Mouse (Mus musculus) intestine, postnatal 0 days (tissue): ENCODE measurements around the gene Rgl1. TPM values are rescaled to one million over a fixed set of nuclear protein-coding genes. Genes with fewer than 3 reads are reported as not detected.

Experiments used
- ATAC-seq: fragments of 200-750 bp; cut with Nextera tagmentation; 2 replicates; pipeline ENCODE4 v1.8.0; 2017; ENCODE audit warnings: mild to moderate bottlenecking, moderate TSS enrichment, moderate library complexity
- H3K27ac ChIP-seq: fragments of 300-500 bp; sonication (generic); 2 replicates; pipeline ENCODE4 v1.5.1; 2014; ENCODE audit warnings: mild to moderate bottlenecking, low read depth, low read length, moderate library complexity
- H3K27me3 ChIP-seq: fragments of 300-500 bp; sonication (generic); replicated peaks from 2 replicates; pipeline ENCODE4 v1.6.1; 2014; ENCODE audit warnings: low read length, mixed read lengths; ENCODE audit not compliant: control insufficient read depth, insufficient read depth
- H3K36me3 ChIP-seq: fragments of 300-500 bp; sonication (generic); 2 replicates; pipeline ENCODE4 v1.6.1; 2014; ENCODE audit warnings: mild to moderate bottlenecking, moderate library complexity; ENCODE audit not compliant: control insufficient read depth, insufficient read depth
- H3K4me1 ChIP-seq: fragments of 300-500 bp; sonication (generic); replicated peaks from 2 replicates; pipeline ENCODE4 v1.6.1; 2014; ENCODE audit warnings: antibody characterized with exemption, low read length, mixed read lengths; ENCODE audit not compliant: control insufficient read depth, insufficient read depth
- H3K4me2 ChIP-seq: fragments of 300-500 bp; sonication (generic); replicated peaks from 2 replicates; pipeline ENCODE4 v1.6.1; 2014; ENCODE audit warnings: low read depth, mild to moderate bottlenecking, moderate library complexity
- H3K4me3 ChIP-seq: fragments of 300-500 bp; sonication (generic); 2 replicates; pipeline ENCODE4 v1.5.1; 2014; ENCODE audit warnings: low read depth, low read length
- H3K9ac ChIP-seq: fragments of 300-500 bp; sonication (generic); 2 replicates; pipeline ENCODE4 v1.6.1; 2014; ENCODE audit warnings: mild to moderate bottlenecking, low read depth, low read length
- H3K9me3 ChIP-seq: fragments of 300-500 bp; sonication (generic); 2 replicates; pipeline ENCODE4 v1.6.1; 2016; ENCODE audit warnings: mixed run types; ENCODE audit not compliant: control insufficient read depth
- CTCF ChIP-seq: sonication (generic); IDR thresholded peaks from 2 replicates; pipeline ENCODE4 v1.5.1; 2016; ENCODE audit warnings: low read depth, mild to moderate bottlenecking, control low read depth, antibody characterized with exemption, moderate library complexity
- whole genome bisulfite sequencing: fragments of 180-500 bp; shearing (Covaris S2); extraction: QIAGEN DNeasy Blood & Tissue Kit; methylation state at CpG from one replicate; pipeline ENCODE4 v1.1.7; 2014; 5-methylcytosine and 5-hydroxymethylcytosine counted together
- polyA plus RNA-seq: library from polyadenylated mRNA; unstranded; fragments of >200 nt; fragmentation: Nextera tagmentation; extraction: Ambion mirVana; gene quantifications from 2 replicates; pipeline ENCODE4 v1.2.1, GENCODE M21; 2015

Rgl1 gene
- polyA plus RNA-seq, 1 experiment from 2014 or later: 39.4 TPM

DNA sequence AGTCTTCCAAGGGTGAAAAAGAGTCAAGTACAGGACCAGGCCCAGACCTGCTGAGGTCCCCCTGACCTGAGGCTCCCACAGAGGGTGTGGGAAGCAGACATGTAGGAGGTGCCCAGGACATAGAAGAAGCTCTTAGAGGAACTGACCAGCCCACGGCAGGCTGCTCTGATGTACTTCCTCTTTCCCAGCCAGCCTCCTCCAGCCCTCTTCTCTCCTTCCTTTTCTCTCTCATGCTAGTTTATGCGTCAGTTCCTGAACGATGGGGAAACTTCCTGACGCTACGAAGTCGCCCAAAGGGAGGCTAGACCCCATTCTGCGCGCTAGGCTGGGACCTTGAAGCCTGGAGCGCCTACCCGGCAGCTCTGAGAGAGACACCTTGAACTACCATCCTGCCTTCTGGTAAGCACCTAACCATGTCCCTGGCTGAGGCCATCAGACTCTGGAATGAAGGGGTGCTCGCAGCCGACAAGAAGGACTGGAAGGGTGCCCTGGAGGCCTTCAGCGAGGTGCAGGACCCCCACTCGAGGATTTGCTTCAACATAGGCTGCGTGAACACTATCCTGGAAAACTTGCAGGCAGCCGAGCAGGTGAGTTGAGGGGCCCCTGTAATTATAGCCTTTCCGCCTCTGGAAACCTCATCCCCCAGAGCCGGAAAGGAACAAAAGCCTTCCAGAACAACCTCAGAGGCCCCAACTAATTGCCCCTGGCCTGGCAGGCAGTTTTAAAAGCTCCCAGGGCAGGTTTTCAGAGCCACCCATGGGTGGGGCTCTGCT is 41.7 kb upstream of the Rgl1 start:
- peak; percentile 93 for ATAC-seq
- Histone ChIP-seq H3K4me2 (peak overlapping the region; percentile 43), H3K4me3 (no peak overlapping the region), H3K9ac (no peak overlapping the region), H3K9me3 (no peaks in the 10 kb centered on the region), H3K36me3 (no peaks in the 10 kb centered on the region), H3K27ac (peak overlapping the region; percentile 83), H3K27me3 (no peaks in the 10 kb centered on the region), H3K4me1 (no peaks in the 10 kb centered on the region)
- WGBS: 34% methylated on average over 18 of the region's 18 CpGs
- TF ChIP-seq CTCF: no peak

DNA sequence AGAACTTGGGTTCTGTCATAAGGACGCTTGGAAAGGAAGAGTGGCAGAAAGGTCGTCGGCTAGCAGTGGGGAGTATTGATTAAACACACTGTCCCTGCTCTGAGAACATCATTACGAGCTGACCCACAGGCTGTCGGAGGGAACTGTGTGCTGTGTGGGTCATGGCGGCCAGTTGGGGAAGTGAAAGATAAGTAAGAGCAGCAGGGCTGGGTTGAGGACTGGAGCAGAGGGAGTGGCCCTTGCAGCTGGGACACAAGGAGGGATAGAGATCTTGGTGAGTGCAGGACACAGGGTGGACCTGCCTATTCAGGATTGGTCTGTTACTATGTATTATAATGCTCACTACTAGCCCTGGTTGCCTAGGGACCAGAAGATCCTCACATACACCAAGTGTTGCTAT is 38.8 kb upstream of the Rgl1 start:
- no peak for TF ChIP-seq CTCF
- H3K27ac ChIP-seq: no peak overlapping the region

DNA sequence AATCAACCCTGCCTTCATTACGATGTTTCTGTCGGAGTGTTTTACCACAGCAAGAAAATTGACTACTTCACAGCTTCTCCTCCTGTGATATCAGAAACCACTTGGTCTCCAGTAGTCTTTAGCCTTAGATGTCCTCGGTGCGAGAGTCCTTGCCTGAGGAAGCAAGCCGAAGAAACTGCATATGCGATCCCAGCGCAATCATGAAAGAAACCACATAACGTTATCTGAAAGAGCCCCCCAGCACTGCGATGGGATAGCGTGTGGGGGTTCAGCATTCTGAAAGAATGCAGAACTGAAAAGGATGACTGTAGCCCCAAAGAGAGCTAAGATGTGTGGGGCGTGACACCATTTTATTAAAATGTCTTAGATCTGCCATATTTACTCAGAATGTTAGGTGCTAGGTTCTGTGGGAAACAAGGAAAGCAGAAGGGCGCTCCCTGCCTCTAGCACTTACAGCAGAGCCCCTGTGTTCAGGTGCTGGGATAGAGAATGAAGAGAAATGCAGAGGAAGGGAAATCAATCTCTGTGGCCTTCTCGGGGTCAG is 34.6 kb upstream of the Rgl1 start:
- no peak for TF ChIP-seq CTCF
- H3K9me3 ChIP-seq: no peaks in the 10 kb centered on the region
- H3K27ac ChIP-seq: no peak overlapping the region
- H3K4me1 ChIP-seq: peaks cover 8% of the 10 kb centered on the region; the same call in 1 of the 2 replicates
- H3K9ac ChIP-seq: no peak overlapping the region
- H3K4me3 ChIP-seq: no peak overlapping the region
- ATAC-seq: no peak
- 91% methylated on average over 13 of the region's 13 CpGs for WGBS
- H3K27me3 ChIP-seq: no peaks in the 10 kb centered on the region
- no peaks in the 10 kb centered on the region for H3K36me3 ChIP-seq
- no peak overlapping the region for H3K4me2 ChIP-seq

More for the DNA sequence above, 38.8 kb upstream of the Rgl1 start:
- peaks cover 3% of the 10 kb centered on the region; the same call in 1 of the 2 replicates for H3K4me1 ChIP-seq
- H3K27me3 ChIP-seq: no peaks in the 10 kb centered on the region
- no peak for ATAC-seq
- H3K9ac ChIP-seq: no peak overlapping the region
- H3K4me2 ChIP-seq: no peak overlapping the region
- H3K4me3 ChIP-seq: no peak overlapping the region
- no peaks in the 10 kb centered on the region for H3K36me3 ChIP-seq
- H3K9me3 ChIP-seq: no peaks in the 10 kb centered on the region
- whole genome bisulfite sequencing: 64% methylated on average over 6 of the region's 6 CpGs

DNA sequence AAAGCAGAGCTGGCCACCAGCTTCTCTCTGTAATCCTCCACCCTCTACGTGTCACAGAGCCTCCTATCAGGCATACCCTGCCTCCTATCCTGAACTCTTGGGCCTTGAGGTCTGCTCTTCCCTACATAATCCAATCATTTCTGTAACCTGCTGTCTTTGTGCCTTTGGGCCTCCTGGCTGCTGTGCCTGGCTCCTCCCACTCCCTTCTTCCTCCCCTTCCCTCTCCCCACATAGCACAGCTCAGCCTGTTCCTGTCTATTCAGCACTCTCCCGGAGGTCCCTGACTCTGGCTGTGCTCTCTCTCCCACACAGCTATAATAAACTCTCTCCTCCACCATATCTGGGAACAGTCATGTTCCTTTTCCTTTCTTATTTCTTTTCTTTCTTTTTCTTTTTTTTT is 33.7 kb upstream of the Rgl1 start, which contains the start of gene Ncf2:
Gene Ncf2 (plus strand): TSS at position 298 of the 400 bp plus-strand sequence.
- Histone ChIP-seq H3K4me3 (no peak within 1 kb of the TSS), H3K27me3 (no peaks in the 10 kb centered on the region), H3K9me3 (no peaks in the 10 kb centered on the region), H3K4me1 (peaks cover 8% of the 10 kb centered on the region; the same call in 1 of the 2 replicates), H3K4me2 (no peak within 1 kb of the TSS), H3K36me3 (no peaks in the 10 kb centered on the region), H3K9ac (no peak within 1 kb of the TSS), H3K27ac (no peak within 1 kb of the TSS)
- 23% methylated on average over 2 of the region's 2 CpGs for WGBS
- no peak for TF ChIP-seq CTCF
- ATAC-seq: no peak

DNA sequence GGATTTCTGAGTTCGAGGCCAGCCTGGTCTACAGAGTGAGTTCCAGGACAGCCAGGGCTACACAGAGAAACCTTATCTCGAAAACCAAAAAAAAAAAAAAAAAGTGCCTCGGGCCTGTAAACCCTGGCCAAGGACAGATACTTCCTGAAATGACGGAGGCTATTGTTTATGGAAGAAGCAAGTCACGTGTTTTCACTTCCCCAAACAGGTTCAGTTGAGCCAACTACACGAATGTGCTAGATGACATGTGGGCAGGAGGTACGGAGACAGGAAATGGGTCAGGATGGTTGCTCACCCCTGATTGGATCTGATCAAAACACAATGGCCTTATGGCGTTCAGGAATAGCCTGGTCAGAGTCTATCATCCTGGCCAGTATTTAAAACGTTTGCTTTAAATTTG is 32.0 kb upstream of the Rgl1 start:
- 51% methylated on average over 9 of the region's 9 CpGs for WGBS
- Histone ChIP-seq H3K27me3 (no peaks in the 10 kb centered on the region), H3K9me3 (no peaks in the 10 kb centered on the region), H3K36me3 (no peaks in the 10 kb centered on the region), H3K9ac (no peak overlapping the region), H3K4me1 (peaks cover 8% of the 10 kb centered on the region; the same call in 1 of the 2 replicates), H3K4me2 (no peak overlapping the region), H3K4me3 (no peak overlapping the region), H3K27ac (peak overlapping the region; percentile 15; the same call in 1 of the 2 replicates)
- ATAC-seq: no peak
- TF ChIP-seq CTCF: no peak

DNA sequence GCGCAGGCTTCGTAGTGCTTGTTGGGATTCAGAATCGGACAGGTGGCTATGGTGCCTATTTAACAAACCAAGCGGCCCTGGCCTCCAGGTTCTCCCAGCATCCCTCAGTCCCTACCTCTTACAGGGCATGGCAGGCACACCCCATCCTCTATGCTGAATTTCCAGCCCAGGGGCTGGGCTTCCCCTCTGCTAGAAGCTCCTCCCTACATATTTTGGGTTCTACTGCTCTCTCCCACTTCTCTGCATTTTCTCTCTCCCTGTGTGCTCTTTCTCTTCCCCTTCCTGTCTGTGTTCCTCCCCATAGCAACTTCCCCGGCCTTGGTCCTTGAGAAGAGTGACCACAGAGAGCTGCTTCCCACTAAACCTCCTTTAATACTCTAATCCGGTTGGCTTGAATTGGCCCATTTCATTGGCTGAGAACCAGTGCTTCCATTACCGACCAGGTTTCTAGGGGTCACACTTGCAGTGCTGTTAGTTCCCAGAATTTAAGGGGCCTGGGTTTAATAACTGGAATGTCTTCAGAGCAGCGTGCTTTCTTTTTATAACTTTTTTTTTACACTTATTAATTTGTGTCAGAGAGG is 30.6 kb upstream of the Rgl1 start:
- Histone ChIP-seq H3K9ac (no peak overlapping the region), H3K27ac (no peak overlapping the region)
- 83% methylated on average over 8 of the region's 8 CpGs for WGBS

More for the DNA sequence above, 30.6 kb upstream of the Rgl1 start:
- ATAC-seq: no peak
- Histone ChIP-seq H3K4me3 (no peak overlapping the region), H3K4me2 (no peak overlapping the region), H3K36me3 (no peaks in the 10 kb centered on the region), H3K9me3 (no peaks in the 10 kb centered on the region), H3K27me3 (no peaks in the 10 kb centered on the region), H3K4me1 (peaks cover 8% of the 10 kb centered on the region; the same call in 1 of the 2 replicates)
- no peak for TF ChIP-seq CTCF
